Mouse (Mus musculus): ENCODE results near the gene 4930447C04Rik. TPM values are rescaled to one million over a fixed set of nuclear protein-coding genes. Genes with fewer than 3 reads are reported as not detected.

Gene 4930447C04Rik
- polyA plus RNA-seq, 1 experiment = 3.9 TPM

DNA sequence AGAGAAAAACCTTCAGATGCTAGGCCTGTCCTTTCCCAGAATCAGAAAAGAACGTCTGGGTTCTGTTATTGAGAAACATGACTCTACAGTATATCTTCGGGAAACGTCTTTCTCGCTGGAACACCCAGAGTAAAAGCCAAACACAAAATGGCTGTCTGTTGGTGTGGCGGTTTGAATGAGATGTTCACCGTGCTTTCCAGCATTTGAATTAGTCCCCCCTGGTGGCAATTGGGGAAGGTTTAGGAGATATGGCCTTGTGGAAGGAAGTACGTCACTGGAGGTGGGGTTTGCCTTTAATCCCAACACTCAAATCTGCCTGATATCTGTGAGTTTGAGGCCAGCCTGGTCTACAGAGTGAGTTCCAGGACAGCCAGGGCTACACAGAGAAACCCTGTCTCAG lies 27.0 kb upstream of the 4930447C04Rik start:
- TF ChIP-seq CTCF (IDR thresholded peaks at IDR 0.05; ENCODE audit: borderline replicate concordance, insufficient read depth, low read length) = no peak
- no peak for TF ChIP-seq POLR2A (IDR thresholded peaks at IDR 0.05; ENCODE audit: low read depth, low read length)
- Histone ChIP-seq H3K27ac (ENCODE audit: insufficient read depth, low read length) (no peak overlapping the region), H3K4me1 (ENCODE audit: control insufficient read depth, insufficient read depth, low read length) (no peaks in the 10 kb centered on the region), H3K4me3 (ENCODE audit: insufficient read depth, low read length) (no peak overlapping the region)

DNA sequence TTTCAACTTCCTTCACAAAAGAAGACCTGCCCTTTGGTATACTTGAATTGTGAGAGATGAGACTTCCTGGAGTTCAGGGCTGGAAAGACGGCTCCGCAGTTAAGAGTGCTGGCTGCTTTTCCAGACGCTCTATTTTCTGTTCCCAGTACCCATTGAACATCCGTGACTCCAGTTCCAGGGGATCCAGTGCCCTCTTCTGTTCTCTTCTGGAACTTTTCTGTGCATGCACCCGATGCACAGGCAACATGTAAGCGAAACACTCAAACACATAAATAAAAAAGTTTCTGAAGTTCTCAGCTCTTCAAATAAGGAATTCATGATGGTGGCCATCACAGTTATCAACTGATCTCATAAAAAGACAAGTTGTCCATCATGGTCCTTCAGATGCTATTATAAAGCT lies 22.2 kb upstream of the 4930447C04Rik start:
- no peak for TF ChIP-seq POLR2A (IDR thresholded peaks at IDR 0.05; ENCODE audit: low read depth, low read length)
- no peak for TF ChIP-seq CTCF (IDR thresholded peaks at IDR 0.05; ENCODE audit: borderline replicate concordance, insufficient read depth, low read length)
- no peak overlapping the region for H3K4me3 ChIP-seq (ENCODE audit: insufficient read depth, low read length)
- H3K27ac ChIP-seq (ENCODE audit: insufficient read depth, low read length) = no peak overlapping the region
- H3K4me1 ChIP-seq (ENCODE audit: control insufficient read depth, insufficient read depth, low read length) = no peaks in the 10 kb centered on the region

DNA sequence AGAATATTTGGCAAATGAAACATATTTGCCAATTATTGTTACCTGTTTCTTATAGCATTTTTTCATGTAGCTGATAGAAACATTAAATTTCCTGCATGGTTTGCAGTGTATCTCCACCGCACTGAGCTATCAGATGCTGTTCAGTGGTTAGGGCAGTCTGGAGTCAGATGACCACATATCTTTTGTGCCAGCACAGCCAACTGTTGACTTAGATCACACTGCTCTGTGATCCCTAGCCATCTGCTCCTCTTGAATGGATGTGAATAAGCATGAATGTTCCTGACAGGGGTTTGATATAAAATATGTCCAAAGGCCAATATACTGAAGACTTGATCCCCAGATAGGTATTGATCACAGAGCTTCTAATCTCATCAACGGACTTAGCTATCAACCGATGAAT lies 17.9 kb upstream of the 4930447C04Rik start:
- TF ChIP-seq POLR2A (IDR thresholded peaks at IDR 0.05; ENCODE audit: low read depth, low read length) (no peak), CTCF (IDR thresholded peaks at IDR 0.05; ENCODE audit: borderline replicate concordance, insufficient read depth, low read length) (no peak)
- no peaks in the 10 kb centered on the region for H3K4me1 ChIP-seq (ENCODE audit: control insufficient read depth, insufficient read depth, low read length)
- no peak overlapping the region for H3K27ac ChIP-seq (ENCODE audit: insufficient read depth, low read length)
- H3K4me3 ChIP-seq (ENCODE audit: insufficient read depth, low read length) = no peak overlapping the region

DNA sequence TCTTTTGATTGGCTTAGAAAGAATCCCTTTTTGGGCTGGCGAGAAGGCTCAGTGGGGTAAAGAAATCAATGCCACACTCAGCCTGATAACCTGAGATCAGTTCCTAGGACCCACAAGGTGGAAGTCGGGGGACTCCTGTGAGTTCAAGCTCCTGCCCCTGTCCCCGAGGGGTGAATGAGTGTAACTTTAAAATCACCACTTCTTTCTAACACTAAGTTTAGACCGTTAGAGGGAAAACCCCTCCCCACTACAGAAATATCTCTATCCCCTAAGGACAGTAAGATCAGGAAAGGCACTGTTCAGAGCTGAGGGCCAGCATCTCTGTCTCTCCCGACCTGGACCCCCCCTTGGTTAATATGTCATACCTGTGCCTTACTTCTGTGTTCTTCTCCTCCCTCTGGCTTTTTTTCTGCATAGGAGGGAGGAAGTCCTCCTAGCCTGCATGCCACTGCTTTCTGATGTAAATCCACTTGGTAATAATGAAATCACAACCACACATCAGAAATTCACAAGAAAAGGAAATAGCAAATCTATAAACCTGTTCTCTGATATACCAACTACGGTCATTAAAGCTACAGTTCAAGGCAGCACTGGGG lies 17.4 kb upstream of the 4930447C04Rik start:
- TF ChIP-seq CTCF (IDR thresholded peaks at IDR 0.05; ENCODE audit: borderline replicate concordance, insufficient read depth, low read length) (no peak), POLR2A (IDR thresholded peaks at IDR 0.05; ENCODE audit: low read depth, low read length) (no peak)
- Histone ChIP-seq H3K27ac (ENCODE audit: insufficient read depth, low read length) (no peak overlapping the region), H3K4me3 (ENCODE audit: insufficient read depth, low read length) (no peak overlapping the region), H3K4me1 (ENCODE audit: control insufficient read depth, insufficient read depth, low read length) (no peaks in the 10 kb centered on the region)

DNA sequence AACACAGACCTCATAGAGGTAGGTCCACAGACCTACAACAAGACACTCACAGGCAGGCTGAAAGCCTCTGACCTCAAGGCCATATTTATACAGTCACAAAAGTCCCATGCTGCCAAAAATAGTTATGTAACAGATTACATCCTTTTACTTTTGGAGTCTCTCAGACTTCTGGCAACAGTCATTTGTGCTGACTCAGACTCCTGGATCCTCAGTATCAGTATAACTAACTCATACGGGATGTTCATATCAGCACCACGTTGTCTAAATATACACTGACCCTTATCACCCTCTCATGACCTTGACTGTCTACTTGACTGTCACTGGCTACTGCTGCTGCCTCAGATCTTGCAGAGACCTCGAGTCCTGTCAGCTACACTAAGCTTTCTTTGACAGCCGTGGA lies 14.3 kb upstream of the 4930447C04Rik start:
- H3K4me1 ChIP-seq (ENCODE audit: control insufficient read depth, insufficient read depth, low read length) = no peaks in the 10 kb centered on the region
- TF ChIP-seq CTCF (IDR thresholded peaks at IDR 0.05; ENCODE audit: borderline replicate concordance, insufficient read depth, low read length) (no peak), POLR2A (IDR thresholded peaks at IDR 0.05; ENCODE audit: low read depth, low read length) (no peak)
- H3K4me3 ChIP-seq (ENCODE audit: insufficient read depth, low read length) = no peak overlapping the region
- no peak overlapping the region for H3K27ac ChIP-seq (ENCODE audit: insufficient read depth, low read length)

DNA sequence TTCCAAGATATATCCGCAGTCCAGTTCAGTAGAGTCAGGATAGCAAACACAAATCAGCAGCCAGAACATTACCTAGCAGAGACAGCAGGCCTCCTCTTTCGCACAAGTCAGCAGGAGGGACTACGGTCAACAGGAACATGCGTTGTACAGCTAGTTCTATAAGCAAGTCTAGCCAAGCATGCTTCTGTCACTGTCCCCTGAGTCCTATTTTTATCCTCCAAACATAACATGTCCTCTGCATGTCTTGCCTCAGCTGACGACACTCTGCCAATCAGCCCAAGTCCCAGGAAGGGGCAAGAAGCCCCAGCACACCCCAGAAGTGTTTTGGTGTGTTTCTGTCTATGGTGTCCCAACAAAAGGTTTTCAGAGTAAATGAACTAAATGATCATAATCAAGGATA lies 13.3 kb upstream of the 4930447C04Rik start:
- Histone ChIP-seq H3K4me3 (ENCODE audit: insufficient read depth, low read length) (no peak overlapping the region), H3K27ac (ENCODE audit: insufficient read depth, low read length) (no peak overlapping the region), H3K4me1 (ENCODE audit: control insufficient read depth, insufficient read depth, low read length) (no peaks in the 10 kb centered on the region)
- TF ChIP-seq CTCF (IDR thresholded peaks at IDR 0.05; ENCODE audit: borderline replicate concordance, insufficient read depth, low read length) = no peak
- no peak for TF ChIP-seq POLR2A (IDR thresholded peaks at IDR 0.05; ENCODE audit: low read depth, low read length)

DNA sequence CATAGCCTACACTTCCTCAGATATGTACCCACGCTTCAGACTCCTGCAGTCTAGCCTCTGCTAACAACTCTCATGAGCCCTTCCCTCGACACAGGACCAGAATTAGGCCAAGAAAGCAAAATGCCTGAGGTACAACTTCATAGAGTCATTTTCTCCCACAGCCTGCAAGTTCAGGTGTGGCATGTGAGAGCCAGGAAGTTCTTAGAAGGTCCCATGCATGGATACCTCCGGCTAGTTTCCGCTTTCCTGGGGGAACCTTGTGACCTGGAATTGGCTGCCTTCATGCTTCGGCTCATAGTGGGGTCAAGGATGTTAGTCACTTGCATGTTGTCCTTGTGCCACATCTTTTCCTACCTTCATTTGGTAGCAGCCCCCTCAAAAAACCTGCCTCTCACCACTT lies 12.5 kb upstream of the 4930447C04Rik start:
- no peak overlapping the region for H3K27ac ChIP-seq (ENCODE audit: insufficient read depth, low read length)
- H3K4me1 ChIP-seq (ENCODE audit: control insufficient read depth, insufficient read depth, low read length) = no peaks in the 10 kb centered on the region
- TF ChIP-seq CTCF (IDR thresholded peaks at IDR 0.05; ENCODE audit: borderline replicate concordance, insufficient read depth, low read length) = no peak
- TF ChIP-seq POLR2A (IDR thresholded peaks at IDR 0.05; ENCODE audit: low read depth, low read length) = no peak
- no peak overlapping the region for H3K4me3 ChIP-seq (ENCODE audit: insufficient read depth, low read length)

DNA sequence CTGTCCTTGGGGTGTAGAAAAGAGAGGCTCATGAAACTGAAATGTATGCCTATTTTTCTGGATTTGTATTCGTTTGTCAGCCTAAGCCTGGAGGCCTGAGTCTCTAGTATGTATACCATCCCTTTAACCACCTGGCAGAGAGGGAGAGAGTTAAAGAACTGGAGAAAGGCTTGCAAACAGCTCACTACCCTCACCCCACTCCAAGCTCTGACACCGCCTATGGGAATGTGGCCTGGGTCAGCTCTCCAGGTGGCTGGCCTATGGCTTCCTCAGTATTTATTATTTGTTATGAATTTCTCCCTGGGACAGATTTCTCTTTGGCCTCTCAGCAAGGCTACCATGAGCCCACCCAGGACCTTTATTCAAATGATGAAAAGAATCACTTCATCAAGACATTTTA lies 6.8 kb upstream of the 4930447C04Rik start:
- no peak for TF ChIP-seq POLR2A (IDR thresholded peaks at IDR 0.05; ENCODE audit: low read depth, low read length)
- TF ChIP-seq CTCF (IDR thresholded peaks at IDR 0.05; ENCODE audit: borderline replicate concordance, insufficient read depth, low read length) = no peak

DNA sequence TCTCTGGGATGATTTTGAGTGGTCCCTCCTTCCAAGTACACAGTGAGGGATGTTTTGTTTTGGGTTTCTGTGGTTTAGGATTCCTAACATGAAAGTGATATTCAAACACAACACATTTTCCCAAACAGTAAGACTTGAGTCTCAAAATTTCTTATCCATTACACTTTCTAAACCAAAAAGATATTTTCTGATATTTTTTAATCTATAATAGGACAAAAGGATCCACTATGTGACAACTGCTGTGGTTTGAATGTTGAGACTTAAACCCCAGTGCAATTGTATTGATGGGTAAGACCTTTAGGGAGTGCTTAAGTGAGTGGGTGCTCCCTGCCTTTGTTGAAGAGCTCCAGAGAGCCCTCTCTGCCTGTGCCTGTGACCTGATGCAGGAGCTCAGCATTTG lies 6.2 kb upstream of the 4930447C04Rik start:
- Histone ChIP-seq H3K4me1 (ENCODE audit: control insufficient read depth, insufficient read depth, low read length) (no peaks in the 10 kb centered on the region), H3K27ac (ENCODE audit: insufficient read depth, low read length) (no peak overlapping the region), H3K4me3 (ENCODE audit: insufficient read depth, low read length) (no peak overlapping the region)
- TF ChIP-seq POLR2A (IDR thresholded peaks at IDR 0.05; ENCODE audit: low read depth, low read length) (no peak), CTCF (IDR thresholded peaks at IDR 0.05; ENCODE audit: borderline replicate concordance, insufficient read depth, low read length) (no peak)

More for the DNA sequence above, 6.8 kb upstream of the 4930447C04Rik start:
- no peaks in the 10 kb centered on the region for H3K4me1 ChIP-seq (ENCODE audit: control insufficient read depth, insufficient read depth, low read length)
- no peak overlapping the region for H3K4me3 ChIP-seq (ENCODE audit: insufficient read depth, low read length)
- no peak overlapping the region for H3K27ac ChIP-seq (ENCODE audit: insufficient read depth, low read length)

DNA sequence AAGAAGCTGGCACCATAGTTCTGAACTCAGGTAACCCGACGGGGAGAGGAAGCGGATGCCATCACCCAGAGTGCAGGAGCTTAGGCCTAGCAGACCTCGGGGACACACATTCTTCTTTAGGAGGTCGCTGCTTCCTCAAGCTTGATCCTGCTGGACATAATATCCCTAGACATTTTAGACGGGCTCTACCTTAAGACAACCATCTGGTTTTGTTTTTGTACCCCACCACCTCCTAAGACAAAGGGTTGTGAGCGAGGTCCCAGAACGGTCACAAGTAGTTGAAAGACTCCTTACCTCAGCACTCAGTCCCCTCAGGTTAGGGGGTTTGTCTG lies 5.5 kb upstream of the 4930447C04Rik start:
- no peak for TF ChIP-seq CTCF (IDR thresholded peaks at IDR 0.05; ENCODE audit: borderline replicate concordance, insufficient read depth, low read length)
- no peak for TF ChIP-seq POLR2A (IDR thresholded peaks at IDR 0.05; ENCODE audit: low read depth, low read length)
- no peak overlapping the region for H3K27ac ChIP-seq (ENCODE audit: insufficient read depth, low read length)
- no peak overlapping the region for H3K4me3 ChIP-seq (ENCODE audit: insufficient read depth, low read length)
- H3K4me1 ChIP-seq (ENCODE audit: control insufficient read depth, insufficient read depth, low read length) = no peaks in the 10 kb centered on the region

Measured in embryonic fibroblast, embryonic 13.5 days (primary cell).